Mouse (Mus musculus): ENCODE measurements around the gene Suclg2. TPM values are rescaled to one million over a fixed set of nuclear protein-coding genes. Genes with fewer than 3 reads are reported as not detected.
A peak's percentile ranks its signal among the peaks of the same experiment; 100 is the strongest.

The Suclg2 gene
- polyA plus RNA-seq, 1 experiment from 2014 or later: 55.8 TPM

DNA sequence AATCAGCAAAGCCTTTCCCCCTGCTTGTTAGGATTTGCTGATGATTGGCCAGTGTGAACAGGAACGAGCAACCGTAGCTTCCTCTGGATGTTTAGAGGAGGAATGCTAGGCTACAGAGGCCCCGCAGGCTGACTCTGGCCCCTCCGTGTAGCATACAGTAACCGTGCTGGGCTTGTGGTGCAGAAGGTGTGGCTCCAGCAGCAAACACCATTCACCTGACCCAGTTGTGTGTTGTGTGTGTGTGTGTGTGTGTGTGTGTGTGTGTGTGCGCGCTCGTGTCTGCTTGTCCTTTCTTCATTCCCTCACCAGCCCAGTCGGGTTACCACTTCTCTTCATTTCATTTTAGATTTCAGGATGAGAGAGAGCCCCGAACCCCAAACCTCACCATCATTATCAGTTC, 203.9 kb downstream of the Suclg2 start:
- DNase-seq (ENCODE audit: low spot score): no peak
- no peak overlapping the region for H3K4me3 ChIP-seq
- H3K27me3 ChIP-seq (ENCODE audit: low read depth, poor library complexity, severe bottlenecking): no peaks in the 10 kb centered on the region
- peaks cover 3% of the 10 kb centered on the region; the same call in 1 of the 2 replicates for H3K36me3 ChIP-seq
- H3K9me3 ChIP-seq (replicated peaks): no peaks in the 10 kb centered on the region
- peaks cover 9% of the 10 kb centered on the region for H3K4me1 ChIP-seq
- H3K27ac ChIP-seq: 0 out of 2 replicates have a peak overlapping the region, but pooled peaks have one; percentile 7
- WGBS: 88% methylated on average over 10 of the region's 10 CpGs

DNA sequence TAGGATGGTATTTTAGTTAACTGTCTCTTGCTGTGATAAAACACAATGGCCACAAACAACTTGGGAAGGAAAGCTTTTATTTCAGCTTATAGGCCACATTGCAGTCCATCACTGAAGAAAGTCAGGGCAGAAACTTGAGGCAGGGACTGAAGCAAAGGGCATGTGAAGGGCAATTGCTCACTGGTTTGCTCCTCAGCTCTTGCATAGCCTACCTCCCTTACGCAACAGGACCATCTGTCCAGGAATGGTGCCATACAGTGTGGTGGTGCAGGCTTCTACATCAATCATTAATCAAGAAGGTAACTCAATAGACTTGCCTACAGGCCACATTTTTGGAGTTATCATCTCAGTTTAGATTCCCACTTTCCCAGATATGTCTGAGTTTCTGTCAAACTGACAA, 206.9 kb downstream of the Suclg2 start:
- Histone ChIP-seq H3K4me1 (peaks cover 9% of the 10 kb centered on the region), H3K9me3 (replicated peaks) (no peaks in the 10 kb centered on the region), H3K27ac (no peak overlapping the region), H3K4me3 (no peak overlapping the region), H3K27me3 (ENCODE audit: low read depth, poor library complexity, severe bottlenecking) (no peaks in the 10 kb centered on the region), H3K36me3 (peaks cover 3% of the 10 kb centered on the region; the same call in 1 of the 2 replicates)
- WGBS: 96% methylated on average over 1 of the region's 1 CpGs
- DNase-seq (ENCODE audit: low spot score): no peak

DNA sequence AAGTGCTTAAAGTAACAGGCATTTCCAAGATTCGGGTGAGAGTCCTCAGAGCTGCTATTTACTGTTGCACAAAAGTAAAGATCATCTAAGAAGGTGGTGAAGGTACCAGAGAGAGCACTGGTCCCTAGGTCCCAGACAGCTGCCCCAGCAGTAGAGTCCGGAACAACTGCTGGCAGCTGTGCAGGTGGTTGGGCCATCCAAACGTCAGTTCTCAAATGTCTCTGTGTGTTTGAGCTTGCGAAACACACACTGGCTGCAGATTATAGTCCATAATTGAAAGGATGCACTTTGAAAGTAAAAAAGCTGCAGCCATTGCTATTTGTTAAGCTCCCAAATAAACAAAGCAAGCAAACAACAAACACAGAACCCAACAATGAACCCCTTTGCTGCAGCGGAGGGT, 217.8 kb downstream of the Suclg2 start:
- DNase-seq (ENCODE audit: low spot score): no peak
- no peaks in the 10 kb centered on the region for H3K9me3 ChIP-seq (replicated peaks)
- no peak overlapping the region for H3K27ac ChIP-seq
- no peaks in the 10 kb centered on the region for H3K36me3 ChIP-seq
- WGBS: 89% methylated on average over 5 of the region's 5 CpGs
- no peak overlapping the region for H3K4me3 ChIP-seq
- no peaks in the 10 kb centered on the region for H3K27me3 ChIP-seq (ENCODE audit: low read depth, poor library complexity, severe bottlenecking)
- peaks cover 6% of the 10 kb centered on the region; the same call in 1 of the 2 replicates for H3K4me1 ChIP-seq

DNA sequence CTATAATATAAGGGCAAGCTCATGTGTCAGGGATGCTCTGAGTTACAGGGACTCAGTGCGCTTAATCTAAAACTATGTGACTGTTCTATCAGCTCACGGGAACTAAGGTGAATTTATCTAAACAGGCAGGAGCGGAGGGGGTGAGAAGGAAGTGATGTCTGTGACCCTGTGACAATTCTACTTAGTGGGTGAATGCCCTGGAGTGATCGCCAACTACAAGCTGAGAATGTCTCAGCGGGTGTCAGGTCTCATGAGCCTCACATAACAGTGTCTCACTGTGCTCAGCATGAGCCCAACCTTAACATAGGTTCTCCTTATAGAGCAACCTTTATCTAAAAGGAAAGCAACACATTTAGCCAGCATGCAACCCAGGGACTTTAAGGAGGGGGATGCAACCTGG, 219.0 kb downstream of the Suclg2 start:
- WGBS: 81% methylated on average over 5 of the region's 5 CpGs
- Histone ChIP-seq H3K36me3 (no peaks in the 10 kb centered on the region), H3K27ac (no peak overlapping the region), H3K27me3 (ENCODE audit: low read depth, poor library complexity, severe bottlenecking) (no peaks in the 10 kb centered on the region), H3K9me3 (replicated peaks) (no peaks in the 10 kb centered on the region), H3K4me1 (peaks cover 16% of the 10 kb centered on the region), H3K4me3 (no peak overlapping the region)
- no peak for DNase-seq (ENCODE audit: low spot score)

DNA sequence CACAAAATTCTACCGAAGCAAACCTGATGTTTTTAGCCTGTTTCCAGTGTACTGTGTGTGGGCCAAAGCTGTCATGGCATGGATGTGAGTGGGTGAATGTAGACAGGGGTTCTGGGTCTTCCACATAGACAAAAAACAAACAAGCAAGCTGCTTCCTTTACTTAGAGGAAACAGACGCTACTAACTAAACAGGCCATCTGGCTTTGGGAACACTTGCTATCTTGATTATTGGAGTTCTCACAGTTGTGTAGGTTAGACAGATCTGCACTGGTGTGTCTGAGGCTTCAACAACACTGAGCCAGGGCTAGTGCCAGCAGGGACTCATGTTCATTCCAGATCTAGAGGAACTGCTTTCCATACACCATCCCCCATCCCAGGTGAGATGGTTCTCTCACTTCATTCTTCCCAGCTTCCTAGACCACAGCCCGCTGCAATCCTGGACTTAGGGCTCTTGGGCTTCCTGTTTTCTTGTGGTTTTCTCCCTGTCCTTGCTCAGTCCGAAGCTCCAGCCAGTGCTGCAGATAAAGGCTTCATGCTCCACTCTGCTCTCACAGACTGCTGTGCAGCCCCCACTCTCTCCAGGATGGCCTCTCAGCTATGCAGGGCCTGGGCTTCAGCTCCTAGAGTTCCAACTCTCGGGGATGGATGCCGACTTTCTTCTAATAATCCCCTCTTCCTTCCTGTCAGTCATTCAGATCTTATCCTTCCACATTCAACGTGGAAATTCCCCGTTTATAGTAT, 226.2 kb downstream of the Suclg2 start:
- H3K27ac ChIP-seq: no peak overlapping the region
- H3K36me3 ChIP-seq: no peaks in the 10 kb centered on the region
- H3K9me3 ChIP-seq (replicated peaks): no peaks in the 10 kb centered on the region
- 80% methylated on average over 8 of the region's 8 CpGs for WGBS
- no peak overlapping the region for H3K4me3 ChIP-seq
- no peak for DNase-seq (ENCODE audit: low spot score)
- H3K4me1 ChIP-seq: peaks cover 23% of the 10 kb centered on the region
- H3K27me3 ChIP-seq (ENCODE audit: low read depth, poor library complexity, severe bottlenecking): no peaks in the 10 kb centered on the region

DNA sequence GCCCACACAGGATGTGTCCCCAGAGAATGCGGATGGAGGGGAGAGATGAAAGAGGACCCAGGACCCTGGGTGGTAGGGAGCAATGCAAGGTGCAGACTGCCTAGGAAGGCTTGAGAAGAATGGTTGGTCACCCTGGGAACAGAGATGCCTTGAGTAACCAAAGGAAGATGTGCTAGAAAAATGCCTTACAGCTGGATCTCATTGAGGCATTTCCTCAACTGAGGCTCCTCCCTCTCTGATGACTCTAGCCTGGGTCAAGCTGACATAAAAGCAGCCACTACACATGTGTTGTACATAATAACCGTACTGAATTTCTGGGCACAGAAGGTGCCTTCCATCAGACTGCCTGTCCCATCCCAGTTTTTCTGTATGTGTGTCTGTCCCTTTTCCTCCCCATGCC, 227.6 kb downstream of the Suclg2 start:
- H3K27ac ChIP-seq: no peak overlapping the region
- H3K36me3 ChIP-seq: no peaks in the 10 kb centered on the region
- DNase-seq (ENCODE audit: low spot score): peak; percentile 27
- H3K4me3 ChIP-seq: no peak overlapping the region
- no peaks in the 10 kb centered on the region for H3K9me3 ChIP-seq (replicated peaks)
- 66% methylated on average over 2 of the region's 2 CpGs for WGBS
- peaks cover 23% of the 10 kb centered on the region for H3K4me1 ChIP-seq
- no peaks in the 10 kb centered on the region for H3K27me3 ChIP-seq (ENCODE audit: low read depth, poor library complexity, severe bottlenecking)

DNA sequence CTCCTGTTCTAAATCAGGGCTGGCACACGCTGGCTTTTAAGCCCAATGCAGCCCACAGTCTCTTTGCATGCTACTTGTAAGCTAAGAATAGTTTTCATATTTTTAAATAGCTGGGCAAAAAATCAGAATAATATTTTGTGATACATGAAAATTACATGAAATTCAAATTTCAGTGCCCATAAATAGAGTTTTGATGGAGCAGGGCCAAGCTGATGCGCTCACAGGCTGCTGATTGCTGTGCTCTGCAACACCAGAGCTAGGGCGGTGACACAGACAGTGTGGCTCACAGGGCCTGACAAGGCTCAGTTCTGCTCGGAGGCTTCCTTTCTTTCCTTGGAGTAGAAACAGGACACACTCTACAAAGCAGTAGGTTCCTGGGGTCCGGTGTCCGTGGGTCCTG, 232.8 kb downstream of the Suclg2 start:
- no peak overlapping the region for H3K4me3 ChIP-seq
- H3K4me1 ChIP-seq: peaks cover 20% of the 10 kb centered on the region
- no peak overlapping the region for H3K27ac ChIP-seq
- H3K27me3 ChIP-seq (ENCODE audit: low read depth, poor library complexity, severe bottlenecking): no peaks in the 10 kb centered on the region
- DNase-seq (ENCODE audit: low spot score): peak; percentile 23
- WGBS: 90% methylated on average over 6 of the region's 6 CpGs
- H3K36me3 ChIP-seq: no peaks in the 10 kb centered on the region
- H3K9me3 ChIP-seq (replicated peaks): no peaks in the 10 kb centered on the region

DNA sequence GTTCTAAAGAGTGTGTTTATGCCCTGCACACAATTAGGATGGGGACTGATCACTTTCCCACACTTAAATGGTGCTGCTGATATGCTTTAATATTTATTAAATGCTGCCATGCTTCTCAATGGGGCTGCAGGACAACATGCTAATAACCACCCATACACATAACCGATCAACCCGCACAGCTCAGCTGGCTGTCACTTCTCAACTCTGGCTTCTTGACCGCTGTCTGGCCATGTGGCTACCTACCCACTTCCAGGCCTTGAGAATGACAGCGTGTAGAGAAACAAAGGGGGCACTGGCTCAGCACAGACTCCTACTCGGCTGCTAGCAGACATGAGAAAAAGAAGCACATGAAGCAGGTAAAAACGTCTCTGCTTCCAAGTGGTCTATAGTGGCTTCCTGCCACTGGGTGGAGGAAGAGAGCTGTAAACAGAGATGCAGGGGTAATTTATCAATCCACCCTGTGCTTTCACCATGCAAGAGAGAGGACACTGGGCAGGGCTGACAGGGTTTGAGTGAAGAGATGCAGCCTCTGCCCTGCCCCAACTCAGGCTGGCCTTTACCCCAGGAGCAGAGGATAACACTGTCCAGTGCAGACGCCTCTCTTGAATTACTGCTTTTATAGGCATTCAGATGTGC, 234.3 kb downstream of the Suclg2 start:
- H3K4me3 ChIP-seq: no peak overlapping the region
- no peaks in the 10 kb centered on the region for H3K9me3 ChIP-seq (replicated peaks)
- no peak overlapping the region for H3K27ac ChIP-seq
- WGBS: 64% methylated on average over 7 of the region's 7 CpGs
- H3K27me3 ChIP-seq (ENCODE audit: low read depth, poor library complexity, severe bottlenecking): no peaks in the 10 kb centered on the region
- peaks cover 4% of the 10 kb centered on the region for H3K36me3 ChIP-seq
- peak; percentile 54 for DNase-seq (ENCODE audit: low spot score)
- H3K4me1 ChIP-seq: peaks cover 18% of the 10 kb centered on the region

DNA sequence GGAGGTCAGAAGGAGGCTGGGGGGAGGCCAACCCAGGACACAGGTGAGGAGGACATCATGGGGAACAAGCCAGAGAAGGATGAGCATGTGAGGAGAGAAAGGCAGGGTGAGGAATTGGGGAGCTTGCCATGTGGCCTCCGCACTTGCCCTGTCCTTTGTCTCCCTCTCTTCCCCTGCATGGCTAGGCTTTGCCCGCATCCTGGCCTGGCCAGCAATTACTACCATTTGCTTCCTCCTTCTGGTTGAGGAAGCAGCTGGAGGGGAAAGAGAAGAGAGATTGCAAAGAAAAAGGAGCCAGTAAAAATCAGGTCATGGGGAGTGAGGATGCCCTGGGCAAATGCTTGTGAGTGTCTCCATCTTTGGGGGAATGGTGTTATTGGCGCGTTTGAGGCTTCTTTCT, 234.9 kb downstream of the Suclg2 start:
- Histone ChIP-seq H3K9me3 (replicated peaks) (no peaks in the 10 kb centered on the region), H3K4me1 (peaks cover 18% of the 10 kb centered on the region), H3K4me3 (no peak overlapping the region), H3K27me3 (ENCODE audit: low read depth, poor library complexity, severe bottlenecking) (no peaks in the 10 kb centered on the region), H3K27ac (no peak overlapping the region), H3K36me3 (peaks cover 4% of the 10 kb centered on the region)
- peak; percentile 22 for DNase-seq (ENCODE audit: low spot score)
- 89% methylated on average over 4 of the region's 4 CpGs for WGBS

DNA sequence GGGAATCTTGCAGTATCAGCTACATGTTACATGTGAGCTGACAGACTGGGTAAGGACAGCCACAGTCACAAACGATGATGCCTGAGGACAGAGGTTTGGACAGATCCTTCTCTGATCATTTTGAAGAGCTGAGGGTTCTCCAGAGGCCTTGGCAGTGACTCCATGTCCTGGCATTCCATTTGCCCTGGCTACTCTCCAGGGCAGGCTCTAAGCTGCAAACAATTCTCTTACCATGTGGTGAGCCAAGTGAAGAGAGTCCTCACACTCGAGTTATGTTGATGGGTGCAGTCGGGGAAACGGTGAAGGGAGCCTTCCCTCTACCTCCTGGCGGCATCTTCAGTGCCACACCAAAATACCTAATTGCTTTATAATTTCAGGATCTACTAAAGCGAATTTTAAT, 235.5 kb downstream of the Suclg2 start:
- no peaks in the 10 kb centered on the region for H3K9me3 ChIP-seq (replicated peaks)
- no peak overlapping the region for H3K27ac ChIP-seq
- H3K27me3 ChIP-seq (ENCODE audit: low read depth, poor library complexity, severe bottlenecking): no peaks in the 10 kb centered on the region
- H3K4me1 ChIP-seq: peaks cover 18% of the 10 kb centered on the region
- no peak overlapping the region for H3K4me3 ChIP-seq
- peaks cover 4% of the 10 kb centered on the region for H3K36me3 ChIP-seq
- WGBS: 91% methylated on average over 6 of the region's 6 CpGs
- peak; percentile 26 for DNase-seq (ENCODE audit: low spot score)

DNA sequence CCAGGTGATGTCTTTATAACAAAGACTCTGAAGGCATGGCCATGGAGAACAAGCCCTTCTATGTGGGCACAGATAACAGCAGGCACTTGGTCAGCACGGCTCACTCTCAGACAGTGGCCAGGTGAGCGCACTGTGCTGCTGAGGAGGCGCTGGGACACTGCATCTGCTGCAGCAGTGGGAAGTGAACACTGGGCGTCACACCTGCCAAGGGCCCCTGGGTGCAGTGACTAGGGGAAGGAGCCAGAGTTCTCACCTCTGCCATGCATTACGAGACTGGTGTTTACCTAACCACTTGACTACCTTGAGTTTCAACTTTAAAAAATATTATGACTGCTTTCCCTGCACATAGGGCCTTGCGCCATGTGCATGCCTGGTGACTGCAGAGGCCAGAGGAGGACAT, 238.8 kb downstream of the Suclg2 start:
- 99% methylated on average over 6 of the region's 6 CpGs for WGBS
- peaks cover 9% of the 10 kb centered on the region for H3K36me3 ChIP-seq
- H3K4me1 ChIP-seq: peaks cover 17% of the 10 kb centered on the region
- no peak for DNase-seq (ENCODE audit: low spot score)
- H3K27me3 ChIP-seq (ENCODE audit: low read depth, poor library complexity, severe bottlenecking): no peaks in the 10 kb centered on the region
- H3K4me3 ChIP-seq: no peak overlapping the region
- no peaks in the 10 kb centered on the region for H3K9me3 ChIP-seq (replicated peaks)
- no peak overlapping the region for H3K27ac ChIP-seq

DNA sequence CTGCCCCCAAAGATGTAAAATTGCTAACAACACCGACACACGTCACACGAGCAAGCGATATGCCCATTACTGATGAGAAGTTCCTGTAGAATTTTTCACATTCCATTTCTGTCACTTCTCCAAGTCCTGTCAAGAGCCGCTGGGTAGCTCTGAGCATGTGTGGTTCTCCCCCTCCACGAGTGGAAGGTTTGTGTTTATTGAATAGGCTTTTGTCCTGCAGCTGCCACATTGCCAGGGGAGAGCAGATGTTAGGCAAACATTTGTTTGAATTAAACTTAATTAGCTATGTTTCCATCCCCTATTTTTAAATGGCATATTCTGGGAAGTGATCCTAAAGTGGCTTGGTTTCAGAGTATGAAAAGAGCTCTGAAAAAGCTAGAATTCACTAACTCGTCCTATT, 249.1 kb downstream of the Suclg2 start:
- Histone ChIP-seq H3K36me3 (peaks cover 3% of the 10 kb centered on the region; the same call in 1 of the 2 replicates), H3K27me3 (ENCODE audit: low read depth, poor library complexity, severe bottlenecking) (no peaks in the 10 kb centered on the region), H3K9me3 (replicated peaks) (no peaks in the 10 kb centered on the region), H3K27ac (no peak overlapping the region), H3K4me3 (no peak overlapping the region), H3K4me1 (no peaks in the 10 kb centered on the region)
- 80% methylated on average over 7 of the region's 7 CpGs for WGBS
- no peak for DNase-seq (ENCODE audit: low spot score)

DNA sequence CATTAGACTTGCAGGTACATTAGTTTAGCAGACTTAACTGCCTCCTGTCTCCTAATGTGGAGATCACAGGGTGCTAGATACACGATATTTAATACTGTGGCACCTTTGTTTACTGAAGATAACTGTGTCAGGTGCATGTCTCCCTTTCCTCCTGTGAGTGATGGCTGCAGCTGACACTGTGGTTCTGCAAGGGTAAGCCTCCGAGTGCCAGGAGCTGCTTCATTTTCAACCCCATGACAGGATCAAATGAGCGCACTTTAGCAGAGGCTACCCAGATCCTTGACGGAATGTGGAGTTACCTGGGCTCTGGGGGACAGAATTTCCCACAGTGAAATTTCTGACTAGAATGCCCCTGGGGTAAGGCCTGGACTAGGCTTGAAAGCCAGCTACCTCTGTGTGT, 253.3 kb downstream of the Suclg2 start:
- H3K9me3 ChIP-seq (replicated peaks): no peaks in the 10 kb centered on the region
- no peak overlapping the region for H3K27ac ChIP-seq
- DNase-seq (ENCODE audit: low spot score): no peak
- H3K27me3 ChIP-seq (ENCODE audit: low read depth, poor library complexity, severe bottlenecking): no peaks in the 10 kb centered on the region
- no peak overlapping the region for H3K4me3 ChIP-seq
- WGBS: 83% methylated on average over 4 of the region's 4 CpGs
- no peaks in the 10 kb centered on the region for H3K36me3 ChIP-seq
- H3K4me1 ChIP-seq: peaks cover 10% of the 10 kb centered on the region
